Mouse (Mus musculus): ENCODE measurements around the gene Gpr37l1. TPM values are rescaled to one million over a fixed set of nuclear protein-coding genes. Genes with fewer than 3 reads are reported as not detected.

Gpr37l1 gene
- total and polyA plus RNA-seq, 3 experiments, result not detected

DNA sequence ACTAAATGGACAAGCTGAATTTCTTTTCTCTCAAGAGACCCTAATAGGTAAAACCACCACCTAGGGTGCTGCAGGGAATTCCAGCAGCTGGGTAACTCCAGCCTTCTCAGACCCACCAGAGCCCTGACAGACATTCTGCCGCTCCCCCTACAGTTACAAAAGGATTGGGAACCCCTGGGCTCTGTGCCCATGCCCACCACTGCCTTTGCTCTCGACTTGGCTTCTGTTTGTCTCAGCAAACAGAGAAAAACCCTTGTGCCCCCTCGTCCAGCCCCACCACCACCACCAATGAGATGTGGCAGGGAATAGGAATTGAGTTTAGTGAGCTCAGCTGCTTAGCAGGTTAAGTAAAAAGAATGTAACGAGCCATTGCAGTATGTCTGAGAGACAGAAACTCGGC lies 18.5 kb downstream of the Gpr37l1 start:
- peaks cover 14% of the 10 kb centered on the region for H3K79me2 ChIP-seq (replicated peaks; ENCODE audit: control insufficient read depth, extremely low read depth, insufficient read depth, poor library complexity, severe bottlenecking)
- no peak overlapping the region for H3K27ac ChIP-seq (ENCODE audit: insufficient read depth, low read depth)
- H3K9ac ChIP-seq (ENCODE audit: insufficient read depth, low read depth), result no peak overlapping the region
- in situ Hi-C loops (cut with MboI; ENCODE audit: low pct_ligation_motif_present, low pct_unique_long_range_greater_than_20kb, low sequenced_read_pairs), result no loop called here
- H3K9me3 ChIP-seq (replicated peaks; ENCODE audit: low read length), result no peaks in the 10 kb centered on the region
- H3K36me3 ChIP-seq (replicated peaks in 1 of 2; ENCODE audit: control insufficient read depth in 1 of 2, insufficient read depth in 1 of 2, low read length in 1 of 2), result peaks cover 10 to 62% of the 10 kb centered on the region in 2 experiments
- H3K4me3 ChIP-seq (replicated peaks in 1 of 3; ENCODE audit: low read depth in 2 of 3, low read length in 2 of 3, poor library complexity in 1 of 3), result no peak overlapping the region
- TF ChIP-seq ETS1 (conservative IDR thresholded peaks at IDR 0.05; ENCODE audit: low read depth, low read length) (no peak), MAX (IDR thresholded peaks at IDR 0.05; ENCODE audit: low read length) (no peak), JUND (conservative IDR thresholded peaks at IDR 0.05; ENCODE audit: low read depth, low read length) (no peak), TBP (conservative IDR thresholded peaks at IDR 0.05; ENCODE audit: low read depth, low read length) (no peak), MAFK (IDR thresholded peaks at IDR 0.05; ENCODE audit: insufficient replicate concordance, low read length) (no peak), ZKSCAN1 (IDR thresholded peaks at IDR 0.05; ENCODE audit: borderline replicate concordance, low read depth, low read length) (no peak), POLR2A (IDR thresholded peaks at IDR 0.05; ENCODE audit: low read depth, low read length) (no peak), MEF2A (IDR thresholded peaks at IDR 0.05; ENCODE audit: borderline replicate concordance, low read depth, low read length) (no peak), E2F4 (IDR thresholded peaks at IDR 0.05; ENCODE audit: insufficient replicate concordance, low read depth, low read length) (no peak)
- peaks cover 4 to 50% of the 10 kb centered on the region in 2 experiments; a peak in 3 of 4 replicates for H3K4me1 ChIP-seq (ENCODE audit: control insufficient read depth in 1 of 2, insufficient read depth in 2 of 2)
- no peaks in the 10 kb centered on the region for H3K27me3 ChIP-seq (replicated peaks)
- no peak overlapping the region for H3K4me2 ChIP-seq (ENCODE audit: insufficient read depth, low read depth, poor library complexity, severe bottlenecking)
- dilution Hi-C loops (cut with MboI; ENCODE audit: extremely low pct_ligation_motif_present, extremely low pct_unique_long_range_greater_than_20kb, low sequenced_read_pairs), result no loop called here
- DNase-seq (ENCODE audit: extremely low read depth), result no peak

DNA sequence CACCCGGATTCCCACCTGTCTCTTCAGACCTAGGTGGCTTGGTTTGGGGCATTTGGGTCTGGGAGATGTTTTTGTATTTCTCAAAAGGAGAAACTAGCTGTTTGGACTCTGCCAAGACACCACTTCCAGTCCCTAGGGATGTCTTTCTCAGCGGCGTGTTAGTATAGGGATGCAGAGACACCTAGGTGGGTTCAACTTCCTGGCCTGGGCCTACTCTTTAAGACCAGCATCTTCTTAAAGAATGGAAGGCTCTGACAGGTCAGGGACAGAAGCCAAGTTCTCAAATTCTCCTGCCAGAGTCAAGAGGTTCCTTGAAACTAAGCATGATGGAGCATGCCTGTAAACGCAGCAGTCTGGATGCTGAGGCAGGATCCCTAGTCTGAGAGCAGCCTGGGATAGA lies 19.0 kb downstream of the Gpr37l1 start:
- in situ Hi-C loops (cut with MboI; ENCODE audit: low pct_ligation_motif_present, low pct_unique_long_range_greater_than_20kb, low sequenced_read_pairs) (no loop called here), dilution Hi-C loops (cut with MboI; ENCODE audit: extremely low pct_ligation_motif_present, extremely low pct_unique_long_range_greater_than_20kb, low sequenced_read_pairs) (no loop called here)
- Histone ChIP-seq H3K27me3 (replicated peaks) (no peaks in the 10 kb centered on the region), H3K79me2 (replicated peaks; ENCODE audit: control insufficient read depth, extremely low read depth, insufficient read depth, poor library complexity, severe bottlenecking) (peaks cover 14% of the 10 kb centered on the region), H3K36me3 (replicated peaks in 1 of 2; ENCODE audit: control insufficient read depth in 1 of 2, insufficient read depth in 1 of 2, low read length in 1 of 2) (peaks cover 15 to 64% of the 10 kb centered on the region in 2 experiments), H3K9ac (ENCODE audit: insufficient read depth, low read depth) (peak overlapping the region; percentile 67; the same call in 1 of the 2 replicates), H3K4me3 (replicated peaks in 1 of 3; ENCODE audit: low read depth in 2 of 3, low read length in 2 of 3, poor library complexity in 1 of 3) (peak overlapping the region in 1 of 3 experiments; percentile 79), H3K4me1 (ENCODE audit: control insufficient read depth in 1 of 2, insufficient read depth in 2 of 2) (peaks cover 8 to 52% of the 10 kb centered on the region in 2 experiments), H3K27ac (ENCODE audit: insufficient read depth, low read depth) (no peak overlapping the region), H3K4me2 (ENCODE audit: insufficient read depth, low read depth, poor library complexity, severe bottlenecking) (peak overlapping the region; percentile 88), H3K9me3 (replicated peaks; ENCODE audit: low read length) (no peaks in the 10 kb centered on the region)
- TF ChIP-seq MAZ (IDR thresholded peaks at IDR 0.05; ENCODE audit: low read depth, low read length), result no peak
- TF ChIP-seq E2F4 (IDR thresholded peaks at IDR 0.05; ENCODE audit: insufficient replicate concordance, low read depth, low read length), result no peak
- TF ChIP-seq RAD21 (IDR thresholded peaks at IDR 0.05; ENCODE audit: low read depth, low read length), result no peak
- TF ChIP-seq TBP (conservative IDR thresholded peaks at IDR 0.05; ENCODE audit: low read depth, low read length), result no peak
- no peak for TF ChIP-seq EP300 (IDR thresholded peaks at IDR 0.05; ENCODE audit: low read length)
- TF ChIP-seq SMC3 (IDR thresholded peaks at IDR 0.05; ENCODE audit: low read depth, low read length), result no peak
- TF ChIP-seq RCOR1 (conservative IDR thresholded peaks at IDR 0.05; ENCODE audit: low read depth, low read length), result no peak
- no peak for DNase-seq (ENCODE audit: extremely low read depth)

Measured in CH12.LX (cell line).